Mouse (Mus musculus): ENCODE data around the gene Itpkc.

Itpkc gene

GRCm38 (mm10) chr7:27163450-27163805, 65.0 kb downstream of the Itpkc start:
- no peak for DNase-seq (ENCODE audit: low spot score)

GRCm38 (mm10) chr7:27162780-27163449, 65.5 kb downstream of the Itpkc start:
- no peak for DNase-seq (ENCODE audit: low spot score)

- DNase-seq (ENCODE audit: low spot score), result no peak
Observed at GRCm38 (mm10) chr7:27161744-27162143, 66.7 kb downstream of the Itpkc start.

- no peak for DNase-seq (ENCODE audit: low spot score)
Observed at GRCm38 (mm10) chr7:27160921-27161320, 67.5 kb downstream of the Itpkc start.

GRCm38 (mm10) chr7:27159882-27160281, 68.6 kb downstream of the Itpkc start:
- DNase-seq (ENCODE audit: low spot score), result peak; percentile 71

- DNase-seq (ENCODE audit: low spot score), result no peak
Observed at GRCm38 (mm10) chr7:27159256-27159655, 69.2 kb downstream of the Itpkc start.

GRCm38 (mm10) chr7:27158171-27158570, 70.3 kb downstream of the Itpkc start:
- no peak for DNase-seq (ENCODE audit: low spot score)
